11 mouse cellular contexts compared by ENCODE assay signal in genomic region chr17:28556635-28557396, GRCm38 (mm10). TPM values are rescaled to one million over a fixed set of nuclear protein-coding genes. Genes with fewer than 3 reads are reported as not detected.
DNase-seq lines count a peak whose midpoint lies in the region; ATAC-seq and TF ChIP-seq lines count a peak whose summit lies in the region.
"Had no signal": no experiment of that assay in that cellular context is flagged by ENCODE, and none has a peak within 500 bp of the region (broad histone marks: within the 10 kb centered on the region; RNA-seq: fewer than 3 reads in every experiment).

No protein-coding gene starts in this region.

- WGBS in hindbrain, embryonic 11.5 days, result 57% methylated on average over 6 of the region's 6 CpGs
- WGBS in hindbrain, embryonic 16.5 days, result 50% methylated on average over 6 of the region's 6 CpGs
- 55% methylated on average over 6 of the region's 6 CpGs for WGBS in forebrain, embryonic 13.5 days
- 39% methylated on average over 6 of the region's 6 CpGs for WGBS in liver, postnatal 0 days (ENCODE audit: insufficient replicate concordance)
- WGBS in heart, adult 2 months, result 49% methylated on average over 6 of the region's 6 CpGs

- no peaks in the 10 kb centered on the region for H3K36me3 ChIP-seq in hindbrain, embryonic 11.5 days (ENCODE audit: control insufficient read depth, insufficient read depth, low read length)
- H3K36me3 ChIP-seq in hindbrain, embryonic 16.5 days (ENCODE audit: control insufficient read depth, insufficient read depth, low read length), result no peaks in the 10 kb centered on the region
- no peaks in the 10 kb centered on the region for H3K36me3 ChIP-seq in forebrain, embryonic 13.5 days (ENCODE audit: poor library complexity, severe bottlenecking)
- H3K36me3 ChIP-seq in liver, postnatal 0 days (replicated peaks; ENCODE audit: insufficient read depth, low read length), result no peaks in the 10 kb centered on the region
- no peaks in the 10 kb centered on the region for H3K36me3 ChIP-seq in heart, adult 2 months (ENCODE audit: control insufficient read depth, insufficient read depth, low read length)
- H3K36me3 ChIP-seq: midbrain, embryonic 12.5 days had no signal

- no peaks in the 10 kb centered on the region; the same call in 1 of the 2 replicates for H3K4me1 ChIP-seq in hindbrain, embryonic 11.5 days (replicated peaks; ENCODE audit: control insufficient read depth, insufficient read depth, low read length)
- H3K4me1 ChIP-seq in hindbrain, embryonic 16.5 days (ENCODE audit: control insufficient read depth, insufficient read depth, low read depth, low read length), result no peaks in the 10 kb centered on the region; the same call in none of the 2 replicates
- H3K4me1 ChIP-seq in forebrain, embryonic 13.5 days, result peaks cover 9% of the 10 kb centered on the region; the same call in 1 of the 2 replicates
- H3K4me1 ChIP-seq in liver, postnatal 0 days (ENCODE audit: insufficient read depth), result peaks cover 8% of the 10 kb centered on the region
- H3K4me1 ChIP-seq in heart, adult 2 months (ENCODE audit: control insufficient read depth, insufficient read depth, low read length), result no peaks in the 10 kb centered on the region; the same call in 1 of the 2 replicates

- H3K27me3 ChIP-seq in hindbrain, embryonic 11.5 days (ENCODE audit: control insufficient read depth, insufficient read depth, low read length), result no peaks in the 10 kb centered on the region
- no peaks in the 10 kb centered on the region for H3K27me3 ChIP-seq in hindbrain, embryonic 16.5 days (replicated peaks; ENCODE audit: control insufficient read depth, insufficient read depth, low read length)
- H3K27me3 ChIP-seq in forebrain, embryonic 13.5 days, result no peaks in the 10 kb centered on the region
- H3K27me3 ChIP-seq in liver, postnatal 0 days (ENCODE audit: insufficient read depth, low read length), result no peaks in the 10 kb centered on the region
- no peaks in the 10 kb centered on the region for H3K27me3 ChIP-seq in heart, adult 2 months (ENCODE audit: control insufficient read depth, insufficient read depth, low read length)
- H3K27me3 ChIP-seq: midbrain, embryonic 12.5 days had no signal

- H3K4me2 ChIP-seq in hindbrain, embryonic 11.5 days (replicated peaks; ENCODE audit: low read depth, low read length), result no peak overlapping the region
- no peak overlapping the region for H3K4me2 ChIP-seq in hindbrain, embryonic 16.5 days (ENCODE audit: low read length)
- H3K4me2 ChIP-seq in forebrain, embryonic 13.5 days, result no peak overlapping the region
- H3K4me2 ChIP-seq in liver, postnatal 0 days (ENCODE audit: low read depth, low read length), result no peak overlapping the region
- H3K4me2 ChIP-seq: midbrain, embryonic 12.5 days had no signal

- no peak overlapping the region for H3K4me3 ChIP-seq in hindbrain, embryonic 11.5 days (ENCODE audit: low read depth, low read length)
- H3K4me3 ChIP-seq in hindbrain, embryonic 16.5 days (ENCODE audit: low read length), result no peak overlapping the region
- H3K4me3 ChIP-seq in forebrain, embryonic 13.5 days, result no peak overlapping the region
- no peak overlapping the region for H3K4me3 ChIP-seq in liver, postnatal 0 days (ENCODE audit: low read depth, low read length)
- H3K4me3 ChIP-seq in heart, adult 2 months, result no peak overlapping the region
- H3K4me3 ChIP-seq: midbrain, embryonic 12.5 days had no signal

- TF ChIP-seq EP300 in liver, postnatal 0 days (IDR thresholded peaks at IDR 0.05; ENCODE audit: low read depth), result no peak
- no peak for TF ChIP-seq EP300 in heart, adult 2 months (IDR thresholded peaks at IDR 0.05; ENCODE audit: insufficient read depth, low read depth, low read length)

- intact Hi-C loops in heart, adult 2 months (cut with DNase I), result no loop called here

- no peak overlapping the region for H3K27ac ChIP-seq in hindbrain, embryonic 11.5 days (ENCODE audit: low read depth, low read length)
- no peak overlapping the region for H3K27ac ChIP-seq in hindbrain, embryonic 16.5 days (ENCODE audit: low read depth, low read length)
- no peak overlapping the region for H3K27ac ChIP-seq in forebrain, embryonic 13.5 days
- no peak overlapping the region for H3K27ac ChIP-seq in liver, postnatal 0 days (ENCODE audit: low read depth)
- H3K27ac ChIP-seq in heart, adult 2 months, result no peak overlapping the region
- H3K27ac ChIP-seq: midbrain, embryonic 12.5 days had no signal

- no peaks in the 10 kb centered on the region for H3K79me2 ChIP-seq in heart, adult 2 months (replicated peaks; ENCODE audit: control insufficient read depth, insufficient read depth, low read length)

- TF ChIP-seq POLR2A in heart, adult 2 months (IDR thresholded peaks at IDR 0.05; ENCODE audit: insufficient read depth, low read depth, low read length), result no peak

- no peak overlapping the region for H3K9ac ChIP-seq in hindbrain, embryonic 11.5 days (ENCODE audit: low read depth, low read length)
- no peak overlapping the region for H3K9ac ChIP-seq in hindbrain, embryonic 16.5 days (ENCODE audit: low read depth, low read length)
- no peak overlapping the region for H3K9ac ChIP-seq in forebrain, embryonic 13.5 days
- no peak overlapping the region; the same call in 1 of the 2 replicates for H3K9ac ChIP-seq in liver, postnatal 0 days (replicated peaks)
- no peak overlapping the region for H3K9ac ChIP-seq in heart, adult 2 months (ENCODE audit: low read depth, low read length)
- H3K9ac ChIP-seq: midbrain, embryonic 12.5 days had no signal

- H3K9me3 ChIP-seq in hindbrain, embryonic 11.5 days (ENCODE audit: control insufficient read depth, low read length), result no peaks in the 10 kb centered on the region
- H3K9me3 ChIP-seq in hindbrain, embryonic 16.5 days (ENCODE audit: control insufficient read depth, low read length), result no peaks in the 10 kb centered on the region
- no peaks in the 10 kb centered on the region for H3K9me3 ChIP-seq in forebrain, embryonic 13.5 days (replicated peaks)
- H3K9me3 ChIP-seq in liver, postnatal 0 days (ENCODE audit: low read length), result no peaks in the 10 kb centered on the region
- H3K9me3 ChIP-seq: midbrain, embryonic 12.5 days had no signal

- TF ChIP-seq CTCF in liver, postnatal 0 days (IDR thresholded peaks at IDR 0.05; ENCODE audit: low read depth), result no peak
- TF ChIP-seq CTCF in heart, adult 2 months (IDR thresholded peaks at IDR 0.05), result no peak

- DNase-seq in hindbrain, embryonic 11.5 days (ENCODE audit: low spot score), result peak; percentile 21
- peak; percentile 74 for DNase-seq in MN1 (ENCODE audit: low spot score)
- DNase-seq in liver, postnatal 0 days, result no peak
- DNase-seq in frontal cortex, postnatal 36 days (ENCODE audit: low spot score in 2 of 2), result no peak
- DNase-seq in heart, adult 2 months, result no peak
- DNase-seq in heart, adult 8-10 months (ENCODE audit: low spot score), result no peak
- DNase-seq: heart, postnatal 10 days had no signal

- no peak for ATAC-seq in hindbrain, embryonic 11.5 days (ENCODE audit: low FRiP score)
- ATAC-seq in hindbrain, embryonic 16.5 days, result no peak
- ATAC-seq in forebrain, embryonic 13.5 days, result peak; percentile 70; the same call in 1 of the 2 replicates
- peak; percentile 61 for ATAC-seq in liver, postnatal 0 days

RNA-seq across cellular contexts. Expression of gene Clps, which starts 3.8 kb away (rescaled TPM):
- not detected in 2 replicates for polyA plus RNA-seq in hindbrain, embryonic 11.5 days (2014; fragmentation: Nextera tagmentation; extraction: Ambion mirVana)
- polyA plus RNA-seq in hindbrain, embryonic 16.5 days (2015; fragmentation: Nextera tagmentation; extraction: Ambion mirVana), result not detected in 2 replicates
- 0.54 TPM in 1 of 2 replicates, not detected in the other for polyA plus RNA-seq in forebrain, embryonic 13.5 days (2015; fragmentation: Nextera tagmentation; extraction: Ambion mirVana)
- polyA plus RNA-seq in liver, postnatal 0 days (2015; fragmentation: Nextera tagmentation; extraction: Ambion mirVana), result 1.2 and 26.9 TPM in 2 replicates
- total RNA-seq in heart, adult 2 months (2021), result not detected
- 0.90 and 2.0 TPM in 2 replicates for polyA plus RNA-seq in heart, adult 2 months (2012; rRNA removed)
- total RNA-seq in heart, adult 8-10 months (2022), result not detected
- total RNA-seq: heart, postnatal 10 days; layer of hippocampus, adult 8-10 months had no signal
- polyA plus RNA-seq: midbrain, embryonic 12.5 days had no signal

RNA-seq across cellular contexts. Expression of gene Clpsl2, which starts 7.6 kb away (rescaled TPM):
- not detected in 2 replicates for polyA plus RNA-seq in hindbrain, embryonic 11.5 days (2014; fragmentation: Nextera tagmentation; extraction: Ambion mirVana)
- not detected in 2 replicates for polyA plus RNA-seq in hindbrain, embryonic 16.5 days (2015; fragmentation: Nextera tagmentation; extraction: Ambion mirVana)
- not detected in 2 replicates for polyA plus RNA-seq in forebrain, embryonic 13.5 days (2015; fragmentation: Nextera tagmentation; extraction: Ambion mirVana)
- not detected in 2 replicates for polyA plus RNA-seq in liver, postnatal 0 days (2015; fragmentation: Nextera tagmentation; extraction: Ambion mirVana)
- total RNA-seq in heart, adult 2 months (2021), result not detected
- not detected in 2 replicates for polyA plus RNA-seq in heart, adult 2 months (2012; rRNA removed)
- not detected for total RNA-seq in heart, adult 8-10 months (2022)
- total RNA-seq: heart, postnatal 10 days; layer of hippocampus, adult 8-10 months had no signal
- polyA plus RNA-seq: midbrain, embryonic 12.5 days had no signal

RNA-seq across cellular contexts. Expression of gene Lhfpl5, which starts 18.6 kb away (rescaled TPM):
- 2.0 and 2.2 TPM in 2 replicates for polyA plus RNA-seq in hindbrain, embryonic 11.5 days (2014; fragmentation: Nextera tagmentation; extraction: Ambion mirVana)
- 20.1 and 26.9 TPM in 2 replicates for polyA plus RNA-seq in hindbrain, embryonic 16.5 days (2015; fragmentation: Nextera tagmentation; extraction: Ambion mirVana)
- polyA plus RNA-seq in forebrain, embryonic 13.5 days (2015; fragmentation: Nextera tagmentation; extraction: Ambion mirVana), result 2.8 and 2.9 TPM in 2 replicates
- not detected in 2 replicates for polyA plus RNA-seq in liver, postnatal 0 days (2015; fragmentation: Nextera tagmentation; extraction: Ambion mirVana)
- not detected for total RNA-seq in heart, adult 2 months (2021)
- polyA plus RNA-seq in heart, adult 2 months (2012; rRNA removed), result 0.18 and 0.20 TPM in 2 replicates
- not detected for total RNA-seq in heart, adult 8-10 months (2022)
- total RNA-seq: heart, postnatal 10 days had no signal

RNA-seq across cellular contexts. Expression of gene Armc12, which starts 26.2 kb away (rescaled TPM):
- not detected in 2 replicates for polyA plus RNA-seq in hindbrain, embryonic 11.5 days (2014; fragmentation: Nextera tagmentation; extraction: Ambion mirVana)
- polyA plus RNA-seq in hindbrain, embryonic 16.5 days (2015; fragmentation: Nextera tagmentation; extraction: Ambion mirVana), result not detected in 2 replicates
- not detected in 2 replicates for polyA plus RNA-seq in forebrain, embryonic 13.5 days (2015; fragmentation: Nextera tagmentation; extraction: Ambion mirVana)
- not detected in 2 replicates for polyA plus RNA-seq in liver, postnatal 0 days (2015; fragmentation: Nextera tagmentation; extraction: Ambion mirVana)
- total RNA-seq in heart, adult 2 months (2021), result not detected
- 0.33 and 0.47 TPM in 2 replicates for polyA plus RNA-seq in heart, adult 2 months (2012; rRNA removed)
- not detected for total RNA-seq in heart, adult 8-10 months (2022)
- total RNA-seq: heart, postnatal 10 days; layer of hippocampus, adult 8-10 months had no signal
- polyA plus RNA-seq: midbrain, embryonic 12.5 days had no signal

RNA-seq across cellular contexts. Expression of gene Fkbp5, which starts 39.5 kb away (rescaled TPM):
- polyA plus RNA-seq in hindbrain, embryonic 11.5 days (2014; fragmentation: Nextera tagmentation; extraction: Ambion mirVana), result 11.9 and 12.1 TPM in 2 replicates
- polyA plus RNA-seq in hindbrain, embryonic 16.5 days (2015; fragmentation: Nextera tagmentation; extraction: Ambion mirVana), result 26.7 and 30.8 TPM in 2 replicates
- polyA plus RNA-seq in forebrain, embryonic 13.5 days (2015; fragmentation: Nextera tagmentation; extraction: Ambion mirVana), result 29.4 and 30.1 TPM in 2 replicates
- polyA plus RNA-seq in liver, postnatal 0 days (2015; fragmentation: Nextera tagmentation; extraction: Ambion mirVana), result 25.9 and 29.0 TPM in 2 replicates
- total RNA-seq in heart, adult 2 months (2021), result 10 to 100 TPM; 63.3 to 70.2 TPM
- 7.8 and 8.5 TPM in 2 replicates for polyA plus RNA-seq in heart, adult 2 months (2012; rRNA removed)
- 10 to 100 TPM; 31.0 to 46.7 (median 38.3) TPM for total RNA-seq in heart, adult 8-10 months (2022)

Comparison
In these comparisons a context has a peak if more than half of its experiments do, and no peak if none do; other contexts are left out.
1. ATAC-seq: peak in forebrain, embryonic 13.5 days (single experiment) and liver, postnatal 0 days (single experiment); none in hindbrain, embryonic 11.5 days (single experiment) and hindbrain, embryonic 16.5 days (single experiment).
2. DNase-seq: peak in hindbrain, embryonic 11.5 days (single experiment) and MN1 (single experiment); none in liver, postnatal 0 days (single experiment), frontal cortex, postnatal 36 days (0 of 2), heart, adult 2 months (0 of 2) and heart, adult 8-10 months (single experiment).